Mouse (Mus musculus): Measurements from ENCODE around the gene Sec13.

DNA sequence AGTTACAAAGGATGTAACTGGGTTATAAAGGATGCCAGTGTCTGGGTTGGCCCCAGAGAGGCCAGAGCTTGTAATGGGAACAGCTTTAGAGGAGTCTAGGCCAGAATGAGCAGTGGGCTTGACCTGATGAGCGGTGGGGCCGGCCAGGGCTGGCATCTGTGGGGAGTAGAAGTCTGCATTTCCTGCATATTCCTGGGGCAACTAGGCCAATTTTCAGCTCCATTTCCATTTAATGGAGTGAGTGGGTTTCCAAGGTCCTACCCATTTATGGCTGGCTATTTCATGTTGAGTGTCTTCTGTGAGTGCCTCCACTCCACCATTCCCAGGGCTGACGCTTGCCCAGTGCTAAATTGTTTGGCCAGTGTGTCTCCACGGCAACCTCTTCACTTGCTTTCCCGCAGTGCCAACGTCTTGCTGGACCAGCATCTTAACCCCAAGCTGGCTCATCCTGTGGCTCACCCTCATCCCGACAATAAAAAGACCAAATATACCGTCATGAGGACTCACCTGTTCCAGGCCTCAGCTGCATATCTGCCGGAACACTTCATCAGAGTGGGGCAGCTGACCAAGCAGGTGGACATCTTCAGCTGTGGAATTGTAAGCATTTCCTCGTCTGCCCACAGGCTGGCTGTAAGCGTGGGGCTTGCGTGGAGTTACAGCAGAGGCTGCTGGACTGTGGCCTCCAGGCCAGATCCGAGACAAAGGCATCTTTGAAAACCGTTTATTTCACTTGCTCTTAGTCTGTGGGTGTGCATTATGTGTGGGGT, 62.1 kb downstream of the Sec13 start:
- TF ChIP-seq POLR2A (IDR thresholded peaks at IDR 0.05; ENCODE audit: insufficient read depth, low read depth, low read length) (no peak), CTCF (IDR thresholded peaks at IDR 0.05; ENCODE audit: insufficient read depth, low read depth, low read length) (no peak)

Measured in olfactory bulb, adult 2 months (tissue).